Mouse (Mus musculus) stomach, postnatal 0 days (tissue): ENCODE data around the gene Ank2.

Experiments used
- CTCF ChIP-seq: IDR thresholded peaks from 2 replicates; pipeline ENCODE4 v1.5.1; 2016; ENCODE audit warnings: antibody characterized with exemption, low read depth, mild to moderate bottlenecking, moderate library complexity
- EP300 ChIP-seq: optimal IDR thresholded peaks from 2 replicates; pipeline ENCODE3; 2016; ENCODE audit warnings: antibody characterized with exemption

- TF ChIP-seq EP300 (no peak), CTCF (no peak)
Observed at GRCm38 (mm10) chr3:127137508-127137907, 361.6 kb downstream of the Ank2 start.
